18 mouse cellular contexts compared by ENCODE assay signal in the genomic region with DNA sequence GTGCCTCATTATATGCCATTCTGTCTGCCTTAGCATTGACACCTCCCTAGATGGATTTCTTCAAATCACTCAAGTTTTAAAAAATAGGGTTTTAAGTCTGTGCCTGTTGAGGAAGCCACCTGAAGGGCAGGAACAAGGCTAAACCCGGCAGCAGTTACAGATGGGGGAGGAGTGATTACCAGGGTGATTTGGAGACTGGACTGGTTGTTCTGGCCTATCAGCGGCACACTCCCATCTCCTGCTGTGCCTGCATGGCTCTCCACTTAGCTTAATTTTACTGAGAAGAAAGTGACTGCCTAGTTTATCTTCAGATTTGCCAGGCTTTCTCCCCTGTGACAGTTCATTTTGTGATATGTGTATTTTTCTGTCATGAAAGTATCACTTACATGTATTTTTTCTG.
"Had no signal": no experiment of that assay in that cellular context is flagged by ENCODE, and none has a peak within 500 bp of the region (broad histone marks: within the 10 kb centered on the region; RNA-seq: fewer than 3 reads in every experiment).

No protein-coding gene starts in this region.

- H3K27ac ChIP-seq: liver, embryonic 15.5 days; lung, embryonic 15.5 days; macrophage; midbrain, embryonic 13.5 days; midbrain, embryonic 15.5 days; neural tube, embryonic 12.5 days; stomach, embryonic 15.5 days; stomach, postnatal 0 days had no signal

- H3K27me3 ChIP-seq: liver, embryonic 15.5 days; lung, embryonic 15.5 days; midbrain, embryonic 13.5 days; midbrain, embryonic 15.5 days; neural tube, embryonic 12.5 days; stomach, embryonic 15.5 days had no signal

- DNase-seq: liver, postnatal 0 days; lung, adult 2 months; lung, postnatal 14 days; lung, postnatal 36 days; right cerebral cortex, postnatal 14 days; thymus, adult 2 months; thymus, postnatal 25 days; thymus, postnatal 4 days had no signal

- H3K9ac ChIP-seq: liver, embryonic 15.5 days; liver, postnatal 0 days; lung, embryonic 15.5 days; midbrain, embryonic 13.5 days; midbrain, embryonic 15.5 days; neural tube, embryonic 12.5 days; stomach, embryonic 15.5 days had no signal

- H3K9me3 ChIP-seq: liver, embryonic 15.5 days; lung, embryonic 15.5 days; midbrain, embryonic 13.5 days; midbrain, embryonic 15.5 days; neural tube, embryonic 12.5 days; stomach, embryonic 15.5 days had no signal

- H3K4me3 ChIP-seq: liver, embryonic 15.5 days; lung, embryonic 15.5 days; midbrain, embryonic 13.5 days; midbrain, embryonic 15.5 days; neural tube, embryonic 12.5 days; stomach, embryonic 15.5 days had no signal

- H3K4me2 ChIP-seq: liver, embryonic 15.5 days; lung, embryonic 15.5 days; midbrain, embryonic 11.5 days; midbrain, embryonic 13.5 days; midbrain, embryonic 15.5 days; neural tube, embryonic 12.5 days; stomach, embryonic 15.5 days had no signal

- ATAC-seq: liver, postnatal 0 days; lung, postnatal 0 days; midbrain, embryonic 13.5 days; midbrain, embryonic 15.5 days had no signal

- H3K4me1 ChIP-seq: stomach, embryonic 15.5 days had no signal

- H3K36me3 ChIP-seq: lung, embryonic 15.5 days; midbrain, embryonic 13.5 days; midbrain, embryonic 15.5 days; neural tube, embryonic 12.5 days; stomach, embryonic 15.5 days had no signal
